Mouse (Mus musculus) neutrophil, adult 5-6 weeks (primary cell): Measurements from ENCODE around the gene Gemin4. TPM values are rescaled to one million over a fixed set of nuclear protein-coding genes. Genes with fewer than 3 reads are reported as not detected.

Experiments used
- ATAC-seq: fragments of 151-379, 151-347 bp; 2 replicates; pipeline ENCODE4 v1.8.0; 2017; ENCODE audit warnings: mild to moderate bottlenecking, moderate TSS enrichment; ENCODE audit not compliant: insufficient number of reproducible peaks, poor library complexity, low FRiP score, severe bottlenecking; ENCODE audit errors: extremely low read depth
- total RNA-seq: library from RNA; stranded (forward); fragments of 200-1000 nt; gene quantifications from 2 replicates; pipeline ENCODE4 v1.2.3, GENCODE M21; 2017

Gene Gemin4
- total RNA-seq, 1 experiment from 2014 or later, result 5.2 TPM

DNA sequence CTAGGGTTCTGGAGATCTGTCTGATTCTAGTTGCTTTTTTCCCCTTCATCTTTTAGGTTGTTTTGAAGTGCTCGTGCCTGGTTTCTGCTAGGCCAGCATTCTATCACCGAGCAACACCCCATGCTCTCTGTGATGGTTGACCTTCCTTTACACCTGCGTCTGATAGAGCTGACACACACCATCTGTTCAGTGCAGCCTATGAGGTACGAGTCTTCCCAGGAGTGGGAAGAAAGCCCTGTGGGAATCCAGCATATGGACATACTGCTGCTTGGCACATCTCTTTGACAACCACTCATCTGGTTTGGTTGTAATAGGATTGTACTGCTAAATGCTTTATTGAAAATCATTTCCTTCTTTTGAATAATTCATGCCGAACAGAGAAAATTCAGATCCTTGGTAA lies 47.3 kb downstream of the Gemin4 start:
- no peak for ATAC-seq

- ATAC-seq, result no peak
Measured at GRCm38 (mm10) chr11:76168976-76169375, 48.5 kb downstream of the Gemin4 start.

DNA sequence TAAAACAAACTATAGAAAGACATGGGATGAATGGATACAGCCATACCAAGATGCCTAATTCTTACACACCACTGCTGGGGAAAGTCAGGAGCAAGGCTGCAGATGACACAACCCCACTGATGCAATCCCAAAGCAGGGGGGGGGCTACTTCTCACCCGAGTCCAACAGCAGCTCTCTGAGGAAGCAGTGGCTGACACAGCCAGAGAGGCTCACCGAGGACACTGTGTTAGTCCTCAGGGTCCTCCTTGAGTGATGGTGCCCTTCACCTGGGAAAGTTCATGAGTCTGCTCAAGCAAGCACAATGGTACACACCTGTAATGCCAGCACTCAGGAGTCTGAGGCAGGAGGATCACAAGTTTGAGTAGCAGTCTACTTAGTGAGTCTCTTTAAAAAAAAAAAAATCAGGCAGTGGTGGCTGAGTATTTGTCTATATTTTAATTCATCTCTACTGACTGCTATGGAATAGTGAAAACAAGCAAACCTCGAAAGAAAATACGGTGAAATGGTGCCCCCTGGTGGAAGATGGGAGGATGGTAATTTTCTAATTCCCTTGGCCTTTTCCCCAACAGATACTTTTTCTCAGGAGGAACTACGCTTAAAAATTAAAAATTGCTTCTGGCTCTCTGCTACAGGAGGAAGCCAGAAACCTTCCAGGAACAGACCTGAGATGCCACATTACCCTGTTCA lies 50.2 kb downstream of the Gemin4 start:
- ATAC-seq, result peak; percentile 58; the same call in 1 of the 2 replicates

GRCm38 (mm10) chr11:76166657-76167056 lies 50.8 kb downstream of the Gemin4 start:
- no peak for ATAC-seq

Other genes with a start within 250 kb of the Gemin4 start
- not detected in 2 replicates for gene 1700016K19Rik, start 217.8 kb downstream of the Gemin4 start, total RNA-seq
- 69.2 and 73.0 TPM in 2 replicates for gene Rflnb, start 189.9 kb downstream of the Gemin4 start, total RNA-seq
- gene Vps53, start 38.0 kb downstream of the Gemin4 start, total RNA-seq, result 26.3 and 28.9 TPM in 2 replicates
- gene Fam57a, start 38.0 kb downstream of the Gemin4 start, total RNA-seq, result 1.2 and 1.4 TPM in 2 replicates
- 2.3 TPM in 1 of 2 replicates, not detected in the other for gene Dbil5, start 56 bp downstream of the Gemin4 start, total RNA-seq
- gene Mrm3, start 26.1 kb upstream of the Gemin4 start, total RNA-seq, result 6.8 and 7.7 TPM in 2 replicates
- 57.1 and 60.8 TPM in 2 replicates for gene Glod4, start 26.1 kb upstream of the Gemin4 start, total RNA-seq
- 4.2 and 5.0 TPM in 2 replicates for gene Nxn, start 181.5 kb upstream of the Gemin4 start, total RNA-seq
- gene Timm22, start 189.3 kb upstream of the Gemin4 start, total RNA-seq, result 4.3 and 5.6 TPM in 2 replicates